Mouse (Mus musculus) induced T-regulatory cell, adult 2 months (primary cell): Measurements from ENCODE around the gene Shisa9.

Experiments
- DNase-seq: peaks from one replicate; pipeline ENCODE4 v3.0.0-alpha.2; 2012; ENCODE audit warnings: low read depth

Shisa9 gene

DNA sequence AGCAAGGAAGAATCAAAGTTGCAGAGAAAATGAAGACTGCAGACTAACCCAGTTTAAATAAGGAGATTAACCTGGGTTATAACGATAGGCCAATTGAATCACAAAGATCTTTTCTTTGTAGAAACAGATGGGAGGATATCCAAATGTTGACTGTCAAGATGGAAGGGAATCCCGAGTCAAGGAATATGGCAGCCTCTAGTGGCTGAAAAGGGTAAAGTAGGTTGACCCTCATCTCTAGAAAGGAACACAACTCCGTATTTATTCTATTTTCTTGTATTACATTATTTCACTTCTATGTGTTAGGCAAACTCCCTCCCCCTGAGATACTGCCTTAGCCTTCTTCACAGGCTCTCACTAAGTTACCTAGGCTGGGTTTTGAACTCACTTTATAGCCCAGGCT is 217.3 kb downstream of the Shisa9 start:
- DNase-seq = no peak

DNA sequence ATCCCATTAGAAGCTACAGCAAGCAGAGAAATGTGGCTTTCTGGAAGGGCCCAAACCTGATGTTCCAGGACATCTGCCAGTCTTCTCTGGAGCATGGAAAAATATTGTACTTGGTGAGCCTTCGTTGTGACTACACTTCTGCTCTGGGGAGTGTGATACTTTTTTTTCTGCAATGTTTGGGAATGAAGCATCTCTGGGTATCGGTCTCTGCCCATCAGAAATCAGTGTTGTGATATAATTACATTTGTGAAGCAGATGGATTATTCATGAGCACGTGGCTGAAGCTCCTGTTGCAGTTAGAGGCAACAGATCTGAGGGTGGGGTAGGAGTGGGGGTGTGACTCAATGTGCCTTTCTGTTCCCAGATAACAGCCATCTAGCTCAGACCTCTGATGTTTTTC is 218.2 kb downstream of the Shisa9 start:
- DNase-seq = no peak

DNA sequence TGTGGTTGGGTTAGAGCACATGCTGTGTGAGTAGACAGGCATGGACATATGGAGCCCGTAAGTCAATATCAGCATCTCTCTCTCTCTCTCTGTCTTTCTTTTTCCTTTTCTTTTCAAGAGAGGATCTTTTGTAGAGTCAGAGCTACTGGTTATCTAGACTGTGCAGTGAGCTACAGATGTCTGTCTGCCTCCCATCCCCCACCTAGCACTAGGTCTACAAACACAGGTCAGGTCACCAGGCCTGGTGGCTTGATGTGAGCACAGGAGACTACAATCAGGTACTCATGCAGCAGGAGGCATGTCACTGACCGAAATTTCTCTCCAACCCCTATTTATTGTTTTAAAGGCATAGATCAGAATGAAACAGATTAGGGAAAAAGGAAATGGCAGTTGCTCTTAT is 219.1 kb downstream of the Shisa9 start:
- no peak for DNase-seq

DNA sequence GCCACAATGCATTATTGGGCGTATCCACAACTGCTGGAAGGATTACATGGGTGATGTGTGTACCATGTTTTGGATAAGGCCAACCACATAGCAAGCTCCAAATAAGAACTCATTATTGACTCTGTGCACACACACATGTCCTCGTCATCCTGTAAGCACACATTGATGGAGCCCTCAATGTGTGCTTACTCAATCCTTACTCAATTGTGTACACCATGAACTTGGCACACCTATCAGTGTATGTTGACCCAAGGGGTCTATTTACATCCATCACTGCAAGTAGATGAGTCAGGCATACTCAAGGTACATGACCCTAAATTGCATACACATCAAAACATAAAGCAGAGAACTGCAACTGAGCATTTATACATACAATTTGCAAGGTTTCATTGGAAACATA is 220.5 kb downstream of the Shisa9 start:
- DNase-seq = no peak

DNA sequence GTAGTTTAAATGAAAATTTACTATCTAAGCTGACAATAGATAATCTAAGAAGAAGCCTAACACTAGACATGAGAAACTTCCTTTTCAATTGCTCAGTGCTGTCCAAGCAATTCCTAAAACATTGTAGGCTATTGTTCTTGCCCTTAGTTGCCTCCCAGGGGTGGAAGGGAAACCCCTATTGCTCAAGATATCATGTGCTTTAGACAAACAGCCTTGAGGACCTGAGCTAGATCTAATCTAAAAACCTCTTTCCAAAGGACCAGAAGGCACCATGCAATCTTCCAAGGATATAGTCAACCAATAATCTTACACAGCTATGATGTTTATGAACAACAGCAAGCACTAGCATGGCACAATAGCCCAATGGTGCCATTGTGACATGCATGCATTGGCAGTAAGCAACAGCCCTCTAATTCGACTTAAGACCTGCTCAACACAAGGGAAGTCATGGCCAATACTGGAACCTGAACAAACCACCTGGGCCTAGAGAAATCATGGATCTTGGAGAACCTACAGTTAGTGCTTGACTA is 222.6 kb downstream of the Shisa9 start:
- no peak for DNase-seq

DNA sequence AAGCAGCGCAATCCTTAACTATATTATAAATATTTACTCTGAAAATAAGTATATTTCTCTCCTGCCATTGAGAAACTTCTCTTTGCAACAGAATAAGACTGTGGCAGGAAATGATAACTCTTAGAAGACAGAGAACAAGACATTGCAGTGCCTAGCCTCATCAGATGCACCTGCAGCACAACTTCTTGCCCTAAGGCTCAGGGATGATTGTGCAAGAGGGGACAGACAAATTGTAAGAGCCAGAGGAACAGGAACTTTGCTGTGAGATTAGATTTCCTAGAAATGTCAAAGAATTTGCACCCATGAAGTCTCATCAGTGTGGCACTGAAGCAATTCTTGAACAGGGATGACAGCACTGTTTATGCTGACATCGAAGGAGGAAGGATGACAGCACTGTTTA is 223.0 kb downstream of the Shisa9 start:
- DNase-seq = no peak

DNA sequence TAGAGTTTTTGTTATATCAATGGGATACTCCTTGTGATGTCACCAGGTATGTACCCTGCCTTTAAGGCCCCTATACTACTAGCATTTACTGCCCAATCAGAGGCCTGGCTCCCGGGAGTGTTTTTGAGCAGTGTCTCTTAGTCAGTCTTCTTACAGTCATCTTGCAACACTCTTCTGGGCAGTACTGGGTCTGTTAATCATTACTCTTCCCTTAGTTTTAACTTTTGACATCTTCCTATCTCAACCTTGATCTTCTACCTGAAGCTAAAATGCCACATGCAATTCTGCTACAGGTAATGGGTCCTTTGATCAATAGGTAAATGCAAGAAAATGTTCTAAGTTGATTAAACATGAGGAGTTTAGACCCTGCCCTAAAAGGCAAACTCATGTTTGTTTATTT is 225.4 kb downstream of the Shisa9 start:
- DNase-seq = no peak

DNA sequence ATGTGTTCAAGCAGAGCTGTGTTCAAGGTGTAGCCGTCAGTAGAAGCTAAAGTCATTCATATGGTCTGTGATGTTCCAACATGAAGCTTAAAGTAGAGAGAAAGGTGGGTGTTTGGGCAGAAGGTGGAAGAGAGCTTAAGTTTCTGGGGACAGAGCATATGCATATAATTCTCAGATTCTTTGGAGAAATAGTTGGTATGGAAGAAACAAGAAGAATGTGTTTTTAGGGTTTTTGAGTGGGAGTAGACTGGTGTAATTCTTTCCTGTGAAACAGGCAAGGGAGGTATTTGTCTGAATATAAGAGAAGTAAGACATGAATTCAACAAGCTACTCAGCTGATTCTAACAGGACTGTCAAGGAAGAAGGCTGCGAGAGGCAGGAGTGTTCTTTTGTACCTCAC is 225.9 kb downstream of the Shisa9 start:
- no peak for DNase-seq

DNA sequence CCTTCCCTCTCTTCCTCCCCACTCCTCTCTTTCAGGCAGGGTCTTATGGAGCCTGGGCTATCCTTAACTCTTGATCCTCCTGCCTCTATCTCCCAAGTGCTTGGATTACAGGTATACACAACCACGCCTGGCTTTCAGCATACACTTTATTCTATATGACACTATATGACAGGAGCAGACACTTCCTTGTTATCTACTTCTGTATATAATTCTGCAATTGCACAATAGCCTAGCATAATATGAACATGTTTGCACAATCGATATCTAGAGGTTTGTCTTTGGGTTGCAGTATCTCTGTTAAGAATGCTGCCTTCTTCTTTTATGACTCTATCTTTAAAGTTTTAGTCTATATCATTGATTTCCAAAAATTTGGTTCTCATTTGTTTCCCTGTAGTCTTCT is 230.1 kb downstream of the Shisa9 start:
- DNase-seq = no peak

DNA sequence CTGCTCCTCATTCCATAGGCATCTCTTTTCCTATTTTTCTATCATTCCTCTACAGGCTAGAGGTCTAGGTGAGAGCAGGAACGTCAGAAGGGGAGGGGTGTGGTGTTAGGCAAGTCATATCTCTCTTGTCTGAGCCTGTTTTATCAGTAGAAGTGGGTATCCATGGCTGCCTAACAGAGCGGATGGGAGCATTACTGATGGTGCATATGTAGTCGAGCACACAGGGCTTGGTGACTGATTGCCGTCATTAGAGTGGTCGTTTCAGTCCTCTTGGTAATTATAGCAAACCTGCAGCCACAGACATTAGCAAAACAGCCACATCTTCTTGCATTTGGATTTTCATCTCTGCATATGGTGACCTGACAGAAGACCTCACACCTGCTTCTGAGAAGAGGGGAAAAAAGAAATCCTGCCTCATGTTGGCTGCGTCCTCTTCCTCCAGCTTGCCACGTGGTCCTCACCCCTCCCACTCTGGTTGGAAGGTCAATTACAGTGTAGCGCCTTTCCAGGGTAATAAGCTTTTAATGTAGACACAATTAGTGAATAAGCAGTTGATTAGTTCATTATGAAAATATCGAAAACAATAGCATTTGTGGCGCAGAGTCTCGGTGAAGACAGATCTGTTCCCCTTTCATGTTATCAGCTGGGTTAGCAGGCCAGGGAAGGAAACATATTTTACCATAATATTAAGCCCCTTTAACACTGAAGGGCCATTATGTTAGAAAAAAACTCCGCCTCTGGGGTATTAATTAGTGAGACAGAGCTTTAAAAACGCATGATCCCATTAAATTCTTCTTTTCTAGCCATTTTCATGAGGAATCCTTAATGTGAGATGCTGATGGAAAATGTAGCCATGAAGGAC is 233.6 kb downstream of the Shisa9 start:
- DNase-seq = no peak

DNA sequence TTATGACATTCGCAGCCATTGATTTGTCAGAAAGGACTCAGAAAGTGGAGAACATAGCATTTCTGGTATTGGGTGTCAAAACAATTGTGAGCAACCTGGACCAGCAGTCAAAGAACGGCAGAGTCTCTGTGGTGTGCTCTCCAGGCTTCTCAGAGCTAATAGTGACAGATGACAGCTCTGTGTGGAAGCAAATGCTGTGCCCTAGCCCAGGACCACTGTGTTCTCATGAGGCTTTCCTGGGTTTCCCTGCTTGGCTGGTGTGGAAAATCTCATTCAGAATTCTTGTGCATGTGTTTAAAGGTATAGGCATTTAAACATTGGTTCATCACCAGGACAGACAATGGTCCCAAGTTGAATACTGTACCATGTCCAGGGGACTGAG is 234.2 kb downstream of the Shisa9 start:
- no peak for DNase-seq

DNA sequence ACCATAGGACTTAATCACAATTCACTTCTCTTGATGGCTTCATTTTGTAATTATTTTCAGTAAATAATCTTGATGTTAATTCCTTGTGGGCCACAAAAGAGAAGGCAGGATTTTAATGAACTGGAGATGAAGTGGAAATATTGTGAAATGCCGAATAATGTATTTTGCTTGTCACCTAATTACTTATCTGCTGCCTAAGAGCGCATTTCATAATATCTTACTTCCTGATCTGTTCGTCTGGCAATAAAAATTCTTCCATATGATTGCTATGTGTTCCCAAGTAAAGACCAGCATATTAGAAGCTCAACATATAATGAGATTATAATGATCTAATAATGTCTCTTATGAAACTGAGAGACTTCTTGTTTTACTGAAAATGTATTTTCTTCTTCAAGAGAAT is 235.9 kb downstream of the Shisa9 start:
- no peak for DNase-seq

DNA sequence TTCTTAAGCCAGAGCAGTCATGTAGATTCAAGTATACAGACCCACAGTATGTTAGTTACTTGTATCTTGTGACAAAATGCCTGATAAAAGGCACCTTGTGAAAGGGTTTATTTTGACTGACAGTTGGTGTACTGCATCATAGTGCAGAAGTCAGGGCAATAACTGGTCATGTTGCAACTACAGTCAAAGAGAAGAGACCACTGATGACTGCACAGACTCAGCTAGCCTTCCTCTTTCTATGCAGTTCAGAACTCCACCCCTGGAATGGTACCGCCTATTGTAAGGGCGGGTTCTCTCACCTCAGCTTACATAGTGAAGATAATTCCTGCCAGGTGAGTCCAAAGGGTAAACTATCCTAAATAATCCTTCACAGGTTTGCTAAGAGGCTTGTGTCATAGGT is 239.6 kb downstream of the Shisa9 start:
- DNase-seq = no peak

DNA sequence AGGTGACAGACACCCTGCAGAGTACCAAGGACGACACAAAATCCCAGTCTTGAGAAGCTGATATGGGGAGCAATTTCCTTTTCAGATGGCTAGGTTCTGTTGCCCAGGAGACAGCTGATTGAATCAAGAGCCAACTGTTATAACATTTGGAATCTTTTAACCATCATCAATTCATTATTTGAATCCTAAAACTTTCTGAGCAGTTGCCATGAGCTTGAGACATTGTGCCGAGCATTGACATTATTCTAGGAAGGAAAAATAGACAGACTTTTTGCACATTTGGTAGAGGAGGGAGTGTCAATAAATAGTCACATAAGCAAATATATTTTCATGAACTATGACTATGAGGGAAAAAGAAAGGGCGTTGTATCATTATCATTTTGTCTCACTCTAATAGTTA is 243.0 kb downstream of the Shisa9 start:
- DNase-seq = no peak

DNA sequence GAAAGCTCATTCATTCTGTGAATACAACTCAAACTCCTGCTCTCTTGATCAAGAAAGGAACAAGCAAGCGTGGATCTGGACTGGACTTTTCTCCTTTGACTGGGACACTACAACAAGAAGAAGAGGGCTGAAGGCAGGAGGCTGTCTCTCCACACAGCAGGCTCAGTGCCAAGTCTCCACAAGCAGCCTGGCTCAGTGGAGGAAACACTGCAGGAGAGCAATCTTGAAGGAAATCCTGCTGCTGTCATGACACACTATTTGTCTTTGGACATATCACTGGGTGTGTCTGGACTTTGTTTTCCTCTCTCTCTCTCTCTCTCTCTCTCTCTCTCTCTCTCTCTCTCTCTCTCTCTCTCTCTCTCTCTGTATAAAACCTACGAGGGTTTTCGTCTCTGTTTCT is 249.4 kb downstream of the Shisa9 start:
- no peak for DNase-seq

DNA sequence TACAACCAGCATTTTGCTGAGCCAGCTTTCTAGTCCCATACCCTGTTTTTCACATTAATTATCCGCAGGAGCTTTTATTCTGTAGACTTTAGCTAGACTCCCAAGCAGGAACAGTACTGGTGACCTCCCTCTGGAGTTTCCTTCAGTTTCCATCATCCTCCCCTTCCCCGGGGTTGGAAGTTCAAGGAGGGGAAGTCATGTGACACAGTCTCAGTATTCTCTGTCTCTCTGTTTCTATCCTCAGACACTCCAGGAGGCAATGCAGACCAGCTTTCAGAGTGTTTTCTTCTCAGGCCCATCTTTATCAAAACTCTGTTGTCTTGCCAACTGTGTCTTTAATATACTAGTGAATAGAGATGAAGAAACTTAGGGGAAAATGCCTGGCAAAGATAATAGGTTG is 250.4 kb downstream of the Shisa9 start:
- no peak for DNase-seq

DNA sequence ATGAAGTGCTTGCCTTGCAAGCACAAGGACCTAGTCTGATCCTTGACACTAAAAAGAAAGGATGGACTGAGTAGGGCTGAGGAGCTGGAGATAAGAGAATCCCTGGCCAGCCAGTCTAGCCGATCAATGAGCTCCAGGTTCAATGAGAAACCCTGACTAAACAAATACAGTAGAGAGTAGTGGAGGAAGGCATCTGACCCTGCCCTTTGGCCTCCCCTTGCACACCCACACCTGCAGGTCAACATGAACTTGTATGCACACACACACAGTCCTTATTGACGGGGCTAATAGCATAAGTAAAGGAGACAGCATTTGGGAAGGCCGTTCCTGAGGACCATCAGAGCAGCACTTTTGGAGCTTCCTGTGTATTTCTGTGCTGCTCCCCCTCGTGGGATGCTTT is 254.7 kb downstream of the Shisa9 start:
- DNase-seq = no peak

DNA sequence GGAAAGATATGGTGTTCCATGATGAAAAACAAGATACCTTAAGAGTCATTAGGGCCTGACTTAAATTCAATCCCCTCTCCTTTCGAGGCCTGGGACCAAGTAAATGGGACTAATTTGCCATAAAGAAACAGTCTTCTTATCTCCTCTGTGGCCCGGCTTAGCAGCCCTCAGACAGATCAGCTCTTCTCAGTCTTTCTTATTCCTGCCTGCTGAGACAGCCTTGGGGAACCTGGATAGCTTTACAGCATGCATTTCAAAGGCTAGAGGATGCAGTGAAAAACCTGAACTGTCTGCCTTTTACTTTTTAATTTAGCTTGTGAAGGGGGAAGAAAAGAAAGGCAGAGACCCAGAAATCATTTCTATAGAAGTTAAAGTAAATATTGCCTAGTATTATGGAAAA is 275.4 kb downstream of the Shisa9 start:
- no peak for DNase-seq

DNA sequence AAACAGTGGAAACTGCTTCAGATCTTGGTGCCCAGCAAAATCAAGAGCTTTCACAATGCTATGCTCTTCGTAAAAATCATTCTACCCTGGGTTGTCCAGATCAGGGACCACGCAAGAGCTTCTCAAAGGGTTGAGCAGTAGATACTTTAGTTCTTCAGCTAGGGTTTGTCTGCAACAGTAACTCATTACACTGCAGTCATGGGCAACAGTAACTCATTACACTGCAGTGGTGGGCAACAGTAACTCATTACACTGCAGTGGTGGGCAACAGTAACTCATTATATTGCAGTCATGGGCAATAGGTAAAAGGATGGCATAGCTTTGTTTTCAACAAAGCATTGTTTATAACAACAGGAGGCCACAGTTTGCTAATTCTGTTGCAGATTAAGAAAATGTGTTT is 281.9 kb downstream of the Shisa9 start:
- no peak for DNase-seq

DNA sequence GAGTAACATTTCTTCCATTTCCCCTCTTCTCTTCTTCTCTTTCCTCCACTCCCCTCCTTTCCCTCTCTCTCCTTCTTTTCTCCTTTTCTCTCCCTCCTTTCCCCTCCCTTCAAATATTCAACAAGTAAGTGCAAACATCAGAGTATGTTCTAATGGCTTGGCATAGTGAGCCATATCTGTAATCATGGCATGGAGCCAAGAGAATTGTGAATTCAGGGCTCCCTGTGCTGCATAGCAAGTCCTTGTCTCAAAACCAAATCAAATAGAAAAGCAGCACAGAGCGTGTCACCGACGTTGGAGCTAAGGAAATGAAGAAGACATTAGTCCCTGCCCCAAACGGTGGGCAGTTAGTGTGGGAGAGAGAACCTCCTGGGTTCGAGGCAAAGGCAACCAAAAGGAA is 316.6 kb downstream of the Shisa9 start:
- no peak for DNase-seq

DNA sequence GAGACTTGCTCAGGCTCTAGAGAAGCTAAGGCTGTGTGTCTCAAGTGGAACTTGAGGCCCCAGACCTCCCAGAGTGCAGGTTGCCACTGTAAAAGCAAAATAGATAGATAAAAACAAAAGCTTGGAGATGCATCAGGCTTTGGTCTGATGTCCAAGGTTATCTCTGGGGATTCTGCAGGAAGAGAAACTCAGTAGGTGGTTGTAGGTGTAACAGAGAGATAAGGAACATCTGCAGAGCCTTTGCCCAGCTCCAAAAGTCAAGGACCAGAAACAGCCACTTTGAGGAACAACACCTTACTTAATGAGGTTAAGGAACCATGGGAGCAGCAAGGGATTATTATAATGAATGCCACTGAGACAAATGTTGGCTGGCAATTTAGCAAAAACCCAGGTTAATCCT is 319.5 kb downstream of the Shisa9 start:
- DNase-seq = no peak

DNA sequence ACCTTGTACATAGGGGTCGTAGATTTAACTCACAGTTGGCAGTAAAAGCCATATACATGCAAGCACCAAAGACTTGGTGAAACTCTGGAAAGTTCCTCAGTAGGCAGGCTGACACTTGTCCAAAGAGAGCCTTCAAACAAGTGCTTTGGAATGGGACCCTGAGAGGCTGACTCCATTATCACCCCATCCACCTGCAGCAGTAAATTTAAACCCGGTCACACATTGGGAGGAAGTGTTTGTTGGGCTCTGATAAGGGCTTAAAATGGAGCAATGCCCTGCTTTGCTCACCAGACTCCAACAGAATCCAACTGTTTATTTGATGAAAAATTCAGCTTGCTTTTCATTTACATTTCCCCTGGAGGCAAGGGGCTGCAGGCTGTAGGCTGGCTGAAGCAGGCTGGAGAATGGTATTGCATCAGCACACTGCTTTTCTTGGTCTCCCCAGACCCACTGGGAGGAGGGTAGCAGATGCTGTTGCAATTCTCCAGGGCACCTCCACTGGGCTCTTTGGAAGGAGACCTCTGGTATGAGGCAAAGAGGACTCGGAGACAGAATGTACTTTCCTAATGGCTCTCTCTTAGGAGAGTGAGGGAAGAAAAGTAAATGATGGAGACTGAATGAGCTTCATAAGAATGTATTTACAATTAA is 323.5 kb downstream of the Shisa9 start:
- DNase-seq = no peak

DNA sequence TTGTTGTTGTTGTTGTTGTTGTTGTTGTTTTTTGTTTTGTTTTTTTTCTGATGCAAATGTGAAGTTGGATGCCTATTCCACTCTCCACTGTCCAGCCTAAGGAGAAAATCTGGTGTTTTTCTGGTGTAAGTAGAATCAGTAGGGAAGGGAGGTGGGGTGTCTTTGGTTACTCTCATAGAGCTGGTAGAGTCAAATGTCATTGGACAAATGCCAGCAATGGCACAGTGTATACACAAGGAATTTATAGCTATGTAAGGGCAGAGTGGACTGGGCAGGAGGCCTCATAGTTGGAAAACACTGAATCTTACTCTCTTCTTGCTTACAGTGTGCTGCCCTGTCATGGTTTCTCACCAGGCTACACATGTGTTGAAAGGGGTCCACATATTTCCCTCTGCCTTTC is 325.9 kb downstream of the Shisa9 start:
- no peak for DNase-seq

DNA sequence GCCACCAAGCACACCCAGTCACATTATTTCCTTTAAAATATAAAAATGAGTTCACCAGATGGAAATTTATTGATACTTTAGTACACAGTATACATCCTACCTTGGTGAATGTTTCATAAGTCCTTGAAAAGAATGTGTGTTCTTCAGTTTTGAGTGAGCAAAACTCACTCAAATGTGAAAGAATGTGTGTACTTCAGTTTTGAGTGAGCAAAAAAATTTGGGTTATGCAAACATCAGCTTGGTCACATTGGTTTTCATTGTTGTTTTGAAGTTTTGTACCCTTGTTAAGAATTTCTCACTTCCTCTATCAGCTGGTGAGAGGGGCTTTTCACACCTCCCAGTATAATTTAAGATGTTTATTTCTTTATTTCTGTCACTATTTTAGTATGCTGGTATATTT is 331.7 kb downstream of the Shisa9 start:
- DNase-seq = no peak
